Mouse (Mus musculus): Measurements from ENCODE around the gene Bmper. TPM values are rescaled to one million over a fixed set of nuclear protein-coding genes. Genes with fewer than 3 reads are reported as not detected.

Bmper gene
- polyA plus RNA-seq, 1 experiment from 2014 or later, result 1.6 TPM

- Histone ChIP-seq H3K9me3 (ENCODE audit: control insufficient read depth, low read length) (no peaks in the 10 kb centered on the region), H3K4me2 (no peak overlapping the region), H3K36me3 (ENCODE audit: control insufficient read depth, insufficient read depth, low read length) (no peaks in the 10 kb centered on the region), H3K4me3 (ENCODE audit: low read depth, low read length) (no peak overlapping the region), H3K9ac (ENCODE audit: low read depth, low read length) (no peak overlapping the region), H3K27ac (ENCODE audit: low read depth, low read length) (no peak overlapping the region), H3K27me3 (replicated peaks; ENCODE audit: control insufficient read depth, insufficient read depth, low read length) (no peaks in the 10 kb centered on the region), H3K4me1 (replicated peaks; ENCODE audit: control insufficient read depth, insufficient read depth, low read length) (no peaks in the 10 kb centered on the region)
- 74% methylated on average over 3 of the region's 3 CpGs for WGBS
- DNase-seq (ENCODE audit: low spot score) (no peak), ATAC-seq (replicated peaks; ENCODE audit: low FRiP score) (no peak)
Measured at GRCm38 (mm10) chr9:23333041-23333622, 110.3 kb downstream of the Bmper start.

- Histone ChIP-seq H3K4me3 (ENCODE audit: low read depth, low read length) (no peak overlapping the region), H3K9ac (ENCODE audit: low read depth, low read length) (no peak overlapping the region), H3K36me3 (ENCODE audit: control insufficient read depth, insufficient read depth, low read length) (no peaks in the 10 kb centered on the region), H3K4me2 (no peak overlapping the region), H3K4me1 (replicated peaks; ENCODE audit: control insufficient read depth, insufficient read depth, low read length) (no peaks in the 10 kb centered on the region), H3K27me3 (replicated peaks; ENCODE audit: control insufficient read depth, insufficient read depth, low read length) (no peaks in the 10 kb centered on the region), H3K9me3 (ENCODE audit: control insufficient read depth, low read length) (no peaks in the 10 kb centered on the region), H3K27ac (ENCODE audit: low read depth, low read length) (no peak overlapping the region)
- ATAC-seq (replicated peaks; ENCODE audit: low FRiP score) (no peak), DNase-seq (ENCODE audit: low spot score) (no peak)
Measured at GRCm38 (mm10) chr9:23340551-23340950, 117.7 kb downstream of the Bmper start.

GRCm38 (mm10) chr9:23341246-23341645 is 118.4 kb downstream of the Bmper start:
- H3K4me3 ChIP-seq (ENCODE audit: low read depth, low read length), result no peak overlapping the region
- H3K4me1 ChIP-seq (replicated peaks; ENCODE audit: control insufficient read depth, insufficient read depth, low read length), result no peaks in the 10 kb centered on the region
- ATAC-seq (replicated peaks; ENCODE audit: low FRiP score) (no peak), DNase-seq (ENCODE audit: low spot score) (no peak)
- H3K27ac ChIP-seq (ENCODE audit: low read depth, low read length), result no peak overlapping the region
- H3K9ac ChIP-seq (ENCODE audit: low read depth, low read length), result no peak overlapping the region
- no peaks in the 10 kb centered on the region for H3K9me3 ChIP-seq (ENCODE audit: control insufficient read depth, low read length)
- no peaks in the 10 kb centered on the region for H3K27me3 ChIP-seq (replicated peaks; ENCODE audit: control insufficient read depth, insufficient read depth, low read length)
- no peaks in the 10 kb centered on the region for H3K36me3 ChIP-seq (ENCODE audit: control insufficient read depth, insufficient read depth, low read length)
- H3K4me2 ChIP-seq, result no peak overlapping the region

- Histone ChIP-seq H3K27me3 (replicated peaks; ENCODE audit: control insufficient read depth, insufficient read depth, low read length) (no peaks in the 10 kb centered on the region), H3K4me2 (no peak overlapping the region), H3K4me3 (ENCODE audit: low read depth, low read length) (no peak overlapping the region), H3K4me1 (replicated peaks; ENCODE audit: control insufficient read depth, insufficient read depth, low read length) (no peaks in the 10 kb centered on the region), H3K9ac (ENCODE audit: low read depth, low read length) (no peak overlapping the region), H3K9me3 (ENCODE audit: control insufficient read depth, low read length) (no peaks in the 10 kb centered on the region), H3K27ac (ENCODE audit: low read depth, low read length) (no peak overlapping the region), H3K36me3 (ENCODE audit: control insufficient read depth, insufficient read depth, low read length) (no peaks in the 10 kb centered on the region)
- no peak for ATAC-seq (replicated peaks; ENCODE audit: low FRiP score)
- no peak for DNase-seq (ENCODE audit: low spot score)
Measured at GRCm38 (mm10) chr9:23344353-23344752, 121.5 kb downstream of the Bmper start.

- DNase-seq (ENCODE audit: low spot score) (no peak), ATAC-seq (replicated peaks; ENCODE audit: low FRiP score) (no peak)
- 52% methylated on average over 8 of the region's 8 CpGs for WGBS
- Histone ChIP-seq H3K9ac (ENCODE audit: low read depth, low read length) (no peak overlapping the region), H3K4me1 (replicated peaks; ENCODE audit: control insufficient read depth, insufficient read depth, low read length) (no peaks in the 10 kb centered on the region), H3K4me2 (no peak overlapping the region), H3K36me3 (ENCODE audit: control insufficient read depth, insufficient read depth, low read length) (no peaks in the 10 kb centered on the region), H3K4me3 (ENCODE audit: low read depth, low read length) (no peak overlapping the region), H3K27ac (ENCODE audit: low read depth, low read length) (no peak overlapping the region), H3K27me3 (replicated peaks; ENCODE audit: control insufficient read depth, insufficient read depth, low read length) (no peaks in the 10 kb centered on the region), H3K9me3 (ENCODE audit: control insufficient read depth, low read length) (no peaks in the 10 kb centered on the region)
Measured at GRCm38 (mm10) chr9:23345093-23345844, 122.4 kb downstream of the Bmper start.

GRCm38 (mm10) chr9:23349603-23350002 is 126.7 kb downstream of the Bmper start:
- 76% methylated on average over 5 of the region's 5 CpGs for WGBS

GRCm38 (mm10) chr9:23351400-23351799 is 128.5 kb downstream of the Bmper start:
- Histone ChIP-seq H3K9ac (ENCODE audit: low read depth, low read length) (no peak overlapping the region), H3K4me3 (ENCODE audit: low read depth, low read length) (no peak overlapping the region), H3K4me1 (replicated peaks; ENCODE audit: control insufficient read depth, insufficient read depth, low read length) (no peaks in the 10 kb centered on the region), H3K9me3 (ENCODE audit: control insufficient read depth, low read length) (no peaks in the 10 kb centered on the region), H3K36me3 (ENCODE audit: control insufficient read depth, insufficient read depth, low read length) (no peaks in the 10 kb centered on the region), H3K27ac (ENCODE audit: low read depth, low read length) (no peak overlapping the region), H3K27me3 (replicated peaks; ENCODE audit: control insufficient read depth, insufficient read depth, low read length) (no peaks in the 10 kb centered on the region), H3K4me2 (no peak overlapping the region)
- ATAC-seq (replicated peaks; ENCODE audit: low FRiP score) (no peak), DNase-seq (ENCODE audit: low spot score) (no peak)
- WGBS, result 84% methylated on average over 8 of the region's 8 CpGs

More at GRCm38 (mm10) chr9:23349603-23350002, 126.7 kb downstream of the Bmper start:
- ATAC-seq (replicated peaks; ENCODE audit: low FRiP score), result no peak
- Histone ChIP-seq H3K4me2 (no peak overlapping the region), H3K9ac (ENCODE audit: low read depth, low read length) (no peak overlapping the region), H3K4me1 (replicated peaks; ENCODE audit: control insufficient read depth, insufficient read depth, low read length) (no peaks in the 10 kb centered on the region), H3K36me3 (ENCODE audit: control insufficient read depth, insufficient read depth, low read length) (no peaks in the 10 kb centered on the region), H3K27ac (ENCODE audit: low read depth, low read length) (no peak overlapping the region), H3K4me3 (ENCODE audit: low read depth, low read length) (no peak overlapping the region), H3K27me3 (replicated peaks; ENCODE audit: control insufficient read depth, insufficient read depth, low read length) (no peaks in the 10 kb centered on the region), H3K9me3 (ENCODE audit: control insufficient read depth, low read length) (no peaks in the 10 kb centered on the region)
- no peak for DNase-seq (ENCODE audit: low spot score)

GRCm38 (mm10) chr9:23352396-23352795 is 129.5 kb downstream of the Bmper start:
- Histone ChIP-seq H3K9ac (ENCODE audit: low read depth, low read length) (no peak overlapping the region), H3K27me3 (replicated peaks; ENCODE audit: control insufficient read depth, insufficient read depth, low read length) (no peaks in the 10 kb centered on the region), H3K4me3 (ENCODE audit: low read depth, low read length) (no peak overlapping the region), H3K27ac (ENCODE audit: low read depth, low read length) (no peak overlapping the region), H3K9me3 (ENCODE audit: control insufficient read depth, low read length) (no peaks in the 10 kb centered on the region), H3K4me2 (no peak overlapping the region), H3K4me1 (replicated peaks; ENCODE audit: control insufficient read depth, insufficient read depth, low read length) (no peaks in the 10 kb centered on the region), H3K36me3 (ENCODE audit: control insufficient read depth, insufficient read depth, low read length) (no peaks in the 10 kb centered on the region)
- DNase-seq (ENCODE audit: low spot score) (no peak), ATAC-seq (replicated peaks; ENCODE audit: low FRiP score) (no peak)
- 83% methylated on average over 2 of the region's 2 CpGs for WGBS

GRCm38 (mm10) chr9:23354201-23354820 is 131.4 kb downstream of the Bmper start:
- no peak overlapping the region for H3K4me3 ChIP-seq (ENCODE audit: low read depth, low read length)
- H3K9me3 ChIP-seq (ENCODE audit: control insufficient read depth, low read length), result no peaks in the 10 kb centered on the region
- H3K27ac ChIP-seq (ENCODE audit: low read depth, low read length), result no peak overlapping the region
- H3K4me1 ChIP-seq (replicated peaks; ENCODE audit: control insufficient read depth, insufficient read depth, low read length), result no peaks in the 10 kb centered on the region
- ATAC-seq (replicated peaks; ENCODE audit: low FRiP score) (no peak), DNase-seq (ENCODE audit: low spot score) (no peak)
- H3K4me2 ChIP-seq, result no peak overlapping the region
- no peak overlapping the region for H3K9ac ChIP-seq (ENCODE audit: low read depth, low read length)
- H3K27me3 ChIP-seq (replicated peaks; ENCODE audit: control insufficient read depth, insufficient read depth, low read length), result no peaks in the 10 kb centered on the region
- WGBS, result 40% methylated on average over 5 of the region's 5 CpGs
- no peaks in the 10 kb centered on the region for H3K36me3 ChIP-seq (ENCODE audit: control insufficient read depth, insufficient read depth, low read length)

All from liver, embryonic 11.5 days (tissue).